Mouse (Mus musculus) liver, embryonic 11.5 days (tissue): Measurements from ENCODE around the gene Ubl7. TPM values are rescaled to one million over a fixed set of nuclear protein-coding genes. Genes with fewer than 3 reads are reported as not detected.

ENCODE experiments used
- ATAC-seq: fragments of 200-750 bp; cut with Nextera tagmentation; replicated peaks from 2 replicates; pipeline ENCODE4 v1.8.0; 2017; ENCODE audit warnings: moderate number of reproducible peaks, mild to moderate bottlenecking, moderate TSS enrichment, moderate library complexity; ENCODE audit not compliant: low FRiP score
- DNase-seq: peaks from one replicate; pipeline ENCODE4 v3.0.0-alpha.2; 2017; ENCODE audit warnings: low spot score
- H3K27ac ChIP-seq: fragments of 300-500 bp; sonication (generic); 2 replicates; pipeline ENCODE4 v1.5.1; 2014; ENCODE audit warnings: mild to moderate bottlenecking, low read depth, low read length, control low read depth
- H3K27me3 ChIP-seq: fragments of 300-500 bp; sonication (generic); replicated peaks from 2 replicates; pipeline ENCODE4 v1.6.1; 2014; ENCODE audit warnings: low read length, mixed read lengths; ENCODE audit not compliant: control insufficient read depth, insufficient read depth
- H3K36me3 ChIP-seq: fragments of 300-500 bp; sonication (generic); 2 replicates; pipeline ENCODE4 v1.6.1; 2014; ENCODE audit warnings: mild to moderate bottlenecking, low read length, moderate library complexity, mixed read lengths; ENCODE audit not compliant: control insufficient read depth, insufficient read depth
- H3K4me1 ChIP-seq: fragments of 300-500 bp; sonication (generic); replicated peaks from 2 replicates; pipeline ENCODE4 v1.6.1; 2014; ENCODE audit warnings: low read length, mixed read lengths; ENCODE audit not compliant: control insufficient read depth, insufficient read depth
- H3K4me2 ChIP-seq: fragments of 300-500 bp; sonication (generic); 2 replicates; pipeline ENCODE4 v1.6.1; 2014; ENCODE audit warnings: mild to moderate bottlenecking, control low read depth, moderate library complexity
- H3K4me3 ChIP-seq: fragments of 300-500 bp; sonication (generic); 2 replicates; pipeline ENCODE4 v1.5.1; 2014; ENCODE audit warnings: low read depth, low read length, control low read depth
- H3K9ac ChIP-seq: fragments of 300-500 bp; sonication (generic); 2 replicates; pipeline ENCODE4 v1.6.1; 2014; ENCODE audit warnings: low read depth, low read length, control low read depth
- H3K9me3 ChIP-seq: fragments of 300-500 bp; sonication (generic); 2 replicates; pipeline ENCODE4 v1.6.1; 2016; ENCODE audit warnings: low read length, inconsistent platforms, mixed read lengths; ENCODE audit not compliant: control insufficient read depth
- WGBS: fragments of 180-500 bp; shearing (Covaris S2); extraction: QIAGEN DNeasy Blood & Tissue Kit; methylation state at CpG from one replicate; pipeline ENCODE4 v1.1.7; 2014; 5-methylcytosine and 5-hydroxymethylcytosine counted together
- polyA plus RNA-seq: library from polyadenylated mRNA; unstranded; fragments of >200 nt; fragmentation: Nextera tagmentation; extraction: Ambion mirVana; gene quantifications from 2 replicates; pipeline ENCODE4 v1.2.1, GENCODE M21; 2014

The Ubl7 gene
- polyA plus RNA-seq, 1 experiment from 2014 or later: 92.3 TPM

- Histone ChIP-seq H3K4me2 (no peak overlapping the region), H3K9me3 (no peaks in the 10 kb centered on the region)
Measured at GRCm38 (mm10) chr9:57969736-57970495, 59.1 kb downstream of the Ubl7 start.

GRCm38 (mm10) chr9:57971413-57971812 is 60.6 kb downstream of the Ubl7 start:
- ATAC-seq (no peak), DNase-seq (no peak)
- H3K36me3 ChIP-seq: no peaks in the 10 kb centered on the region
- no peak overlapping the region for H3K4me2 ChIP-seq
- no peak overlapping the region for H3K4me3 ChIP-seq
- peaks cover 7% of the 10 kb centered on the region; the same call in 1 of the 2 replicates for H3K4me1 ChIP-seq
- H3K9ac ChIP-seq: no peak overlapping the region
- H3K27ac ChIP-seq: no peak overlapping the region
- no peaks in the 10 kb centered on the region for H3K9me3 ChIP-seq
- 87% methylated on average over 5 of the region's 5 CpGs for WGBS
- H3K27me3 ChIP-seq: no peaks in the 10 kb centered on the region

More at GRCm38 (mm10) chr9:57969736-57970495, 59.1 kb downstream of the Ubl7 start:
- H3K36me3 ChIP-seq: no peaks in the 10 kb centered on the region
- WGBS: 74% methylated on average over 11 of the region's 11 CpGs
- no peak overlapping the region for H3K4me3 ChIP-seq
- H3K4me1 ChIP-seq: peaks cover 7% of the 10 kb centered on the region; the same call in 1 of the 2 replicates
- no peaks in the 10 kb centered on the region for H3K27me3 ChIP-seq
- DNase-seq: no peak
- H3K27ac ChIP-seq: no peak overlapping the region
- no peak for ATAC-seq
- no peak overlapping the region for H3K9ac ChIP-seq

GRCm38 (mm10) chr9:57972141-57972591 is 61.4 kb downstream of the Ubl7 start:
- Histone ChIP-seq H3K4me1 (peaks cover 7% of the 10 kb centered on the region; the same call in 1 of the 2 replicates), H3K9ac (no peak overlapping the region), H3K4me3 (no peak overlapping the region), H3K27me3 (no peaks in the 10 kb centered on the region), H3K36me3 (no peaks in the 10 kb centered on the region), H3K27ac (no peak overlapping the region), H3K9me3 (no peaks in the 10 kb centered on the region), H3K4me2 (no peak overlapping the region)
- 62% methylated on average over 9 of the region's 9 CpGs for WGBS
- ATAC-seq: no peak
- DNase-seq: no peak

GRCm38 (mm10) chr9:57972776-57973439 is 62.1 kb downstream of the Ubl7 start:
- WGBS: 56% methylated on average over 9 of the region's 9 CpGs

GRCm38 (mm10) chr9:57973440-57974066 is 62.8 kb downstream of the Ubl7 start:
- H3K36me3 ChIP-seq: no peaks in the 10 kb centered on the region
- no peak overlapping the region for H3K4me2 ChIP-seq
- ATAC-seq (no peak), DNase-seq (no peak)
- H3K9ac ChIP-seq: no peak overlapping the region
- no peaks in the 10 kb centered on the region for H3K9me3 ChIP-seq
- H3K4me1 ChIP-seq: peaks cover 7% of the 10 kb centered on the region; the same call in 1 of the 2 replicates
- no peak overlapping the region for H3K27ac ChIP-seq
- H3K4me3 ChIP-seq: no peak overlapping the region
- 68% methylated on average over 6 of the region's 6 CpGs for WGBS
- no peaks in the 10 kb centered on the region for H3K27me3 ChIP-seq

More at GRCm38 (mm10) chr9:57972776-57973439, 62.1 kb downstream of the Ubl7 start:
- H3K4me2 ChIP-seq: no peak overlapping the region
- DNase-seq (no peak), ATAC-seq (no peak)
- no peak overlapping the region for H3K9ac ChIP-seq
- H3K36me3 ChIP-seq: no peaks in the 10 kb centered on the region
- no peak overlapping the region for H3K27ac ChIP-seq
- peaks cover 7% of the 10 kb centered on the region; the same call in 1 of the 2 replicates for H3K4me1 ChIP-seq
- no peaks in the 10 kb centered on the region for H3K9me3 ChIP-seq
- no peak overlapping the region for H3K4me3 ChIP-seq
- no peaks in the 10 kb centered on the region for H3K27me3 ChIP-seq

- H3K4me2 ChIP-seq: no peak overlapping the region
- WGBS: 67% methylated on average over 5 of the region's 5 CpGs
- peaks cover 7% of the 10 kb centered on the region; the same call in 1 of the 2 replicates for H3K4me1 ChIP-seq
- H3K27ac ChIP-seq: no peak overlapping the region
- no peak overlapping the region for H3K9ac ChIP-seq
- H3K27me3 ChIP-seq: no peaks in the 10 kb centered on the region
- no peak overlapping the region for H3K4me3 ChIP-seq
- no peaks in the 10 kb centered on the region for H3K36me3 ChIP-seq
- no peak for DNase-seq
- ATAC-seq: no peak
- H3K9me3 ChIP-seq: no peaks in the 10 kb centered on the region
Measured at GRCm38 (mm10) chr9:57974221-57974620, 63.4 kb downstream of the Ubl7 start.

GRCm38 (mm10) chr9:57975200-57975821 is 64.5 kb downstream of the Ubl7 start:
- Histone ChIP-seq H3K9me3 (no peaks in the 10 kb centered on the region), H3K27me3 (no peaks in the 10 kb centered on the region), H3K36me3 (no peaks in the 10 kb centered on the region), H3K27ac (no peak overlapping the region), H3K4me2 (no peak overlapping the region), H3K9ac (no peak overlapping the region), H3K4me1 (peaks cover 7% of the 10 kb centered on the region; the same call in 1 of the 2 replicates), H3K4me3 (no peak overlapping the region)
- 62% methylated on average over 5 of the region's 5 CpGs for WGBS
- no peak for DNase-seq
- ATAC-seq: no peak

- H3K36me3 ChIP-seq: no peaks in the 10 kb centered on the region
- no peaks in the 10 kb centered on the region for H3K4me1 ChIP-seq
- H3K4me2 ChIP-seq: no peak overlapping the region
- H3K9ac ChIP-seq: no peak overlapping the region
- H3K27ac ChIP-seq: no peak overlapping the region
- WGBS: 45% methylated on average over 6 of the region's 6 CpGs
- no peaks in the 10 kb centered on the region for H3K27me3 ChIP-seq
- no peak overlapping the region for H3K4me3 ChIP-seq
- DNase-seq: no peak
- H3K9me3 ChIP-seq: no peaks in the 10 kb centered on the region
- no peak for ATAC-seq
Measured at GRCm38 (mm10) chr9:57978025-57978424, 67.2 kb downstream of the Ubl7 start.
